Comparison of ENCODE assay signal across 18 mouse cellular contexts in the genomic region with DNA sequence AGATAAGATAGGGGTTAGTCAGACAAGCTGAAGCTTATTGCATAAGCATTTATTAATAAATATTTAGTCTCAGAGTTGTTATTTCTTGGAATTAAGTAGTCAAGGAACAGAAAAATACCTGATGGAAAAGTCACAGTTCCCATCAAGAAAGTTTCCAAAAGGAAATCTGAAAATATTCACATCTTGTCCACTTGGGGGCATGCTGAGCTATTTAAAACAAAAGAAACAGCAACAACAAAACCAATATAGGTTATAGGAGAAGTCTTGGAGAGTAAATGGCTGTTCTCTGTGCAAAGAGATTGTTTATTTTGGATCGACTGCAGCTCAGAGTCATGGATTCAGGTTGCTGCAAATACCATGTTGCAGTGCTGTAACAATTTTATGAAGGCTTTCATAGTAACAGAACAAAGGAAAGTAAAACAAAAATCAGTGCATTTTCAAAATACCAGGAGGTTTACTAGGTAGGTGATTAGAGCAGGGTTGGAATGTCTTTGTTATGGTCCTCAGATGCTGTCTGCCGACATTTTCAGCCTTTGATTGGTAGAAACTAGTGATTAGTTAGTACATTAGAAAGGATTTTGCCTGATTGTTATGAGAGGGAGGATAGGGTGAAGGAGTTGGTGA. TPM values are rescaled to one million over a fixed set of nuclear protein-coding genes. Genes with fewer than 3 reads are reported as not detected.
DNase-seq lines count a peak whose midpoint lies in the region; ATAC-seq and TF ChIP-seq lines count a peak whose summit lies in the region.
"Had no signal": no experiment of that assay in that cellular context is flagged by ENCODE, and none has a peak within 500 bp of the region (broad histone marks: within the 10 kb centered on the region; RNA-seq: fewer than 3 reads in every experiment).

No protein-coding gene starts in this region.

- no peak overlapping the region for H3K4me2 ChIP-seq in kidney, postnatal 0 days (ENCODE audit: low read length)
- no peak overlapping the region for H3K4me2 ChIP-seq in CH12.LX (ENCODE audit: insufficient read depth, low read depth, poor library complexity, severe bottlenecking)
- H3K4me2 ChIP-seq: heart, embryonic 11.5 days; liver, embryonic 13.5 days had no signal

- DNase-seq in kidney, postnatal 0 days (ENCODE audit: low spot score): peak; percentile 35
- DNase-seq in kidney, adult 2 months: no peak
- DNase-seq in CH12.LX (ENCODE audit: extremely low read depth) (peak; percentile 22), MEL (ENCODE audit: low read depth, low spot score) (peak; percentile 7)
- DNase-seq in forelimb bud, embryonic 11.5 days (ENCODE audit: low read depth, low spot score): peak; percentile 0
- DNase-seq in heart, postnatal 14 days: no peak
- DNase-seq in cerebellum, postnatal 36 days: no peak
- DNase-seq: kidney, adult 9 months; liver, embryonic 13.5 days; thymus, postnatal 14 days had no signal

- WGBS in kidney, postnatal 0 days: 27% methylated on average over 2 of the region's 2 CpGs
- WGBS in kidney, adult 2 months: 23% methylated on average over 2 of the region's 2 CpGs

- in situ Hi-C loops in CH12.LX (cut with MboI; ENCODE audit: low pct_ligation_motif_present, low pct_unique_long_range_greater_than_20kb, low sequenced_read_pairs): no loop called here

- no peaks in the 10 kb centered on the region for H3K4me1 ChIP-seq in kidney, postnatal 0 days (replicated peaks; ENCODE audit: insufficient read depth, low read length)
- no peaks in the 10 kb centered on the region for H3K4me1 ChIP-seq in kidney, adult 2 months (ENCODE audit: control insufficient read depth, insufficient read depth, low read length)
- H3K4me1 ChIP-seq in CH12.LX (ENCODE audit: control insufficient read depth in 1 of 2, insufficient read depth in 2 of 2) (no peaks in the 10 kb centered on the region), MEL (ENCODE audit: control insufficient read depth in 1 of 2, insufficient read depth in 2 of 2, low read length in 2 of 2) (peaks cover 0 to 2% of the 10 kb centered on the region in 2 experiments; a peak in 1 of 4 replicates)
- H3K4me1 ChIP-seq: liver, embryonic 13.5 days had no signal

- H3K9me3 ChIP-seq in kidney, postnatal 0 days (replicated peaks; ENCODE audit: low read length): no peaks in the 10 kb centered on the region
- H3K9me3 ChIP-seq in CH12.LX (replicated peaks; ENCODE audit: low read length) (no peaks in the 10 kb centered on the region), MEL (replicated peaks; ENCODE audit: insufficient read depth, low read length) (no peaks in the 10 kb centered on the region)
- H3K9me3 ChIP-seq: liver, embryonic 13.5 days had no signal

- TF ChIP-seq EP300 in CH12.LX (IDR thresholded peaks at IDR 0.05; ENCODE audit: low read length): no peak
- TF ChIP-seq EP300 in MEL (IDR thresholded peaks at IDR 0.05; ENCODE audit: low read depth in 1 of 2, low read length in 2 of 2): no peak

- dilution Hi-C loops in CH12.LX (cut with MboI; ENCODE audit: extremely low pct_ligation_motif_present, extremely low pct_unique_long_range_greater_than_20kb, low sequenced_read_pairs): no loop called here

- TF ChIP-seq CTCF in kidney, postnatal 0 days (IDR thresholded peaks at IDR 0.05; ENCODE audit: low read depth): peak; percentile 50
- no peak for TF ChIP-seq CTCF in kidney, adult 2 months (conservative IDR thresholded peaks at IDR 0.05; ENCODE audit: insufficient read depth, insufficient read length, low read depth, low read length)
- peak; percentile 28 to 51; a peak in 3 of 4 replicates for TF ChIP-seq CTCF in CH12.LX (conservative IDR thresholded peaks at IDR 0.05 in 1 of 2, IDR thresholded peaks at IDR 0.05 in 1 of 2; ENCODE audit: low read depth in 2 of 2, low read length in 2 of 2)
- peak in 1 of 3 experiments; percentile 28; a peak in 2 of 6 replicates for TF ChIP-seq CTCF in MEL (IDR thresholded peaks at IDR 0.05 in 2 of 3, conservative IDR thresholded peaks at IDR 0.05 in 1 of 3; ENCODE audit: control insufficient read depth in 1 of 3, insufficient read depth in 1 of 3, low read depth in 2 of 3, low read length in 3 of 3, poor library complexity in 1 of 3, severe bottlenecking in 1 of 3)

- no peaks in the 10 kb centered on the region for H3K36me3 ChIP-seq in kidney, postnatal 0 days (ENCODE audit: insufficient read depth, low read length)
- no peaks in the 10 kb centered on the region for H3K36me3 ChIP-seq in kidney, adult 2 months (ENCODE audit: control insufficient read depth, insufficient read depth, low read length)
- no peaks in the 10 kb centered on the region for H3K36me3 ChIP-seq in CH12.LX (replicated peaks in 1 of 2; ENCODE audit: control insufficient read depth in 1 of 2, insufficient read depth in 1 of 2, low read length in 1 of 2)
- H3K36me3 ChIP-seq in MEL (ENCODE audit: control insufficient read depth in 1 of 2, insufficient read depth in 2 of 2, low read length in 2 of 2): no peaks in the 10 kb centered on the region
- H3K36me3 ChIP-seq: liver, embryonic 13.5 days had no signal

- no peak overlapping the region for H3K4me3 ChIP-seq in kidney, postnatal 0 days (replicated peaks; ENCODE audit: low read depth, low read length)
- H3K4me3 ChIP-seq in kidney, adult 2 months (ENCODE audit: insufficient read depth, low read depth, low read length): no peak overlapping the region
- no peak overlapping the region for H3K4me3 ChIP-seq in CH12.LX (replicated peaks in 1 of 3; ENCODE audit: low read depth in 2 of 3, low read length in 2 of 3, poor library complexity in 1 of 3)
- H3K4me3 ChIP-seq in MEL (ENCODE audit: control insufficient read depth in 1 of 2, insufficient read depth in 1 of 2, low read depth in 2 of 2, low read length in 2 of 2): no peak overlapping the region
- H3K4me3 ChIP-seq: liver, embryonic 13.5 days had no signal

- ATAC-seq in kidney, postnatal 0 days (replicated peaks; ENCODE audit: low FRiP score, low read depth): no peak

- no peaks in the 10 kb centered on the region for H3K27me3 ChIP-seq in kidney, postnatal 0 days (ENCODE audit: insufficient read depth, low read length)
- H3K27me3 ChIP-seq in kidney, adult 2 months (replicated peaks; ENCODE audit: control insufficient read depth, insufficient read depth, low read length): no peaks in the 10 kb centered on the region
- H3K27me3 ChIP-seq in CH12.LX (replicated peaks): no peaks in the 10 kb centered on the region
- H3K27me3 ChIP-seq in MEL (ENCODE audit: control insufficient read depth in 1 of 2, insufficient read depth in 2 of 2, low read length in 2 of 2): no peaks in the 10 kb centered on the region
- H3K27me3 ChIP-seq: liver, embryonic 13.5 days had no signal

- TF ChIP-seq RAD21 in CH12.LX (IDR thresholded peaks at IDR 0.05; ENCODE audit: low read depth, low read length): peak; percentile 64
- peak; percentile 45 for TF ChIP-seq RAD21 in MEL (IDR thresholded peaks at IDR 0.05; ENCODE audit: low read depth, low read length)

- H3K79me2 ChIP-seq in CH12.LX (replicated peaks; ENCODE audit: control insufficient read depth, extremely low read depth, insufficient read depth, poor library complexity, severe bottlenecking) (no peaks in the 10 kb centered on the region), MEL (ENCODE audit: control insufficient read depth, insufficient read depth, low read length, poor library complexity) (no peaks in the 10 kb centered on the region)

- TF ChIP-seq POLR2A in kidney, adult 2 months (IDR thresholded peaks at IDR 0.05; ENCODE audit: low read depth, low read length): no peak
- no peak for TF ChIP-seq POLR2A in CH12.LX (IDR thresholded peaks at IDR 0.05; ENCODE audit: low read depth, low read length)
- no peak for TF ChIP-seq POLR2A in MEL (IDR thresholded peaks at IDR 0.05; ENCODE audit: control insufficient read depth in 1 of 2, insufficient read depth in 1 of 2, low read depth in 1 of 2, low read length in 2 of 2, poor library complexity in 1 of 2)

- H3K9ac ChIP-seq in kidney, postnatal 0 days (ENCODE audit: low read depth, low read length): no peak overlapping the region
- H3K9ac ChIP-seq in CH12.LX (ENCODE audit: insufficient read depth, low read depth) (no peak overlapping the region), MEL (ENCODE audit: control insufficient read depth, low read depth, low read length, poor library complexity, severe bottlenecking) (no peak overlapping the region)
- H3K9ac ChIP-seq: liver, embryonic 13.5 days had no signal

- no peak overlapping the region for H3K27ac ChIP-seq in kidney, postnatal 0 days
- H3K27ac ChIP-seq in kidney, adult 2 months (ENCODE audit: insufficient read depth, low read depth, low read length): no peak overlapping the region
- H3K27ac ChIP-seq in CH12.LX (ENCODE audit: insufficient read depth, low read depth): no peak overlapping the region
- no peak overlapping the region for H3K27ac ChIP-seq in MEL (ENCODE audit: control insufficient read depth, low read depth, low read length)
- H3K27ac ChIP-seq: liver, embryonic 13.5 days; macrophage had no signal

- intact Hi-C loops in heart, postnatal 14 days (cut with DNase I): no loop called here

RNA-seq across cellular contexts. Expression of gene Olfr881, which starts 7.1 kb away (rescaled TPM):
- polyA plus RNA-seq in kidney, postnatal 0 days (2015; fragmentation: Nextera tagmentation; extraction: Ambion mirVana): not detected in 2 replicates
- polyA plus RNA-seq in kidney, adult 2 months (2012; rRNA removed): not detected in 2 replicates
- total RNA-seq in CH12.LX (2012; rRNA removed) (not detected in 2 replicates), CH12.LX (2014; rRNA removed) (not detected in 2 replicates), MEL (2012; rRNA removed) (not detected in 2 replicates)
- polyA plus RNA-seq in CH12.LX (2012; ENCODE audit: insufficient read length, low read depth) (not detected in 2 replicates), MEL (2012; ENCODE audit: insufficient read depth in 1 of 2, insufficient read length in 2 of 2, low read depth in 1 of 2, low replicate concordance in 2 of 2, missing spikeins in 1 of 2) (not detected)
- not detected for total RNA-seq in heart, postnatal 14 days (2021)
- total RNA-seq: adrenal gland, adult 18-20 months; gastrocnemius, adult 18-20 months; hematopoietic stem cell, adult 5-6 weeks; left cerebral cortex, postnatal 14 days had no signal
- polyA plus RNA-seq: heart, embryonic 11.5 days; liver, embryonic 13.5 days; macrophage; stomach, embryonic 14.5 days had no signal

RNA-seq across cellular contexts. Expression of gene Olfr883, which starts 26.9 kb away (rescaled TPM):
- polyA plus RNA-seq in kidney, postnatal 0 days (2015; fragmentation: Nextera tagmentation; extraction: Ambion mirVana): not detected in 2 replicates
- polyA plus RNA-seq in kidney, adult 2 months (2012; rRNA removed): not detected in 2 replicates
- total RNA-seq in CH12.LX (2012; rRNA removed) (not detected in 2 replicates), CH12.LX (2014; rRNA removed) (not detected in 2 replicates), MEL (2012; rRNA removed) (not detected in 2 replicates)
- polyA plus RNA-seq in CH12.LX (2012; ENCODE audit: insufficient read length, low read depth) (not detected in 2 replicates), MEL (2012; ENCODE audit: insufficient read depth in 1 of 2, insufficient read length in 2 of 2, low read depth in 1 of 2, low replicate concordance in 2 of 2, missing spikeins in 1 of 2) (not detected)
- total RNA-seq in heart, postnatal 14 days (2021): not detected
- total RNA-seq: adrenal gland, adult 18-20 months; gastrocnemius, adult 18-20 months; hematopoietic stem cell, adult 5-6 weeks; layer of hippocampus, adult 8-10 months; left cerebral cortex, postnatal 14 days had no signal
- polyA plus RNA-seq: heart, embryonic 11.5 days; liver, embryonic 13.5 days; macrophage; stomach, embryonic 14.5 days had no signal

RNA-seq across cellular contexts. Expression of gene Olfr884, which starts 47.7 kb away (rescaled TPM):
- polyA plus RNA-seq in kidney, postnatal 0 days (2015; fragmentation: Nextera tagmentation; extraction: Ambion mirVana): not detected in 2 replicates
- not detected in 2 replicates for polyA plus RNA-seq in kidney, adult 2 months (2012; rRNA removed)
- not detected in 2 replicates for total RNA-seq in CH12.LX (2012; rRNA removed)
- not detected in 2 replicates for total RNA-seq in CH12.LX (2014; rRNA removed)
- polyA plus RNA-seq in CH12.LX (2012; ENCODE audit: insufficient read length, low read depth): not detected in 2 replicates
- not detected in 2 replicates for total RNA-seq in MEL (2012; rRNA removed)
- not detected for polyA plus RNA-seq in MEL (2012; ENCODE audit: insufficient read depth in 1 of 2, insufficient read length in 2 of 2, low read depth in 1 of 2, low replicate concordance in 2 of 2, missing spikeins in 1 of 2)
- not detected for total RNA-seq in heart, postnatal 14 days (2021)
- total RNA-seq: adrenal gland, adult 18-20 months; gastrocnemius, adult 18-20 months; hematopoietic stem cell, adult 5-6 weeks; layer of hippocampus, adult 8-10 months; left cerebral cortex, postnatal 14 days had no signal
- polyA plus RNA-seq: heart, embryonic 11.5 days; liver, embryonic 13.5 days; macrophage; stomach, embryonic 14.5 days had no signal

Comparison
In these comparisons a context has a peak if more than half of its experiments do, and no peak if none do; other contexts are left out.
1. DNase-seq: peak in kidney, postnatal 0 days (single experiment), CH12.LX (single experiment), MEL (single experiment) and forelimb bud, embryonic 11.5 days (single experiment); none in kidney, adult 2 months (single experiment), heart, postnatal 14 days (0 of 2) and cerebellum, postnatal 36 days (0 of 2).